14 mouse cellular contexts compared by ENCODE assay signal in genomic region chr5:72883706-72884105, GRCm38 (mm10).
"Had no signal": no experiment of that assay in that cellular context is flagged by ENCODE, and none has a peak within 500 bp of the region (broad histone marks: within the 10 kb centered on the region; RNA-seq: fewer than 3 reads in every experiment).

No protein-coding gene starts in this region.

- H3K4me1 ChIP-seq: liver, embryonic 13.5 days had no signal

- H3K9me3 ChIP-seq: kidney, embryonic 15.5 days; limb, embryonic 10.5 days; liver, embryonic 13.5 days; neural tube, embryonic 15.5 days had no signal

- H3K36me3 ChIP-seq: kidney, embryonic 15.5 days; limb, embryonic 10.5 days; liver, embryonic 13.5 days; neural tube, embryonic 15.5 days had no signal

- H3K9ac ChIP-seq: kidney, embryonic 15.5 days; liver, embryonic 13.5 days; liver, postnatal 0 days; neural tube, embryonic 15.5 days had no signal

- H3K27me3 ChIP-seq: kidney, embryonic 15.5 days; neural tube, embryonic 15.5 days had no signal

- H3K4me2 ChIP-seq: kidney, embryonic 15.5 days; liver, embryonic 13.5 days; midbrain, embryonic 11.5 days; neural tube, embryonic 15.5 days had no signal

- ATAC-seq: liver, postnatal 0 days; midbrain, embryonic 16.5 days had no signal

- DNase-seq: kidney, adult 2 months; kidney, postnatal 14 days; liver, embryonic 13.5 days; liver, postnatal 0 days; right cerebral cortex, adult 18-20 months; right cerebral cortex, postnatal 25 days; thymus, postnatal 4 days had no signal

- H3K27ac ChIP-seq: kidney, embryonic 15.5 days; left cerebral cortex, adult 2 months; limb, embryonic 10.5 days; liver, embryonic 13.5 days; neural tube, embryonic 15.5 days; stomach, postnatal 0 days had no signal

- H3K4me3 ChIP-seq: kidney, embryonic 15.5 days; left cerebral cortex, adult 2 months; limb, embryonic 10.5 days; liver, embryonic 13.5 days; neural tube, embryonic 15.5 days had no signal
